Mouse (Mus musculus) small intestine, adult 2 months (tissue): ENCODE results near the gene Sorcs2.

Source experiments
- CTCF ChIP-seq: fragments of 200-500 bp; IDR thresholded peaks from 2 replicates; pipeline ENCODE4 v1.5.1; 2012; ENCODE audit warnings: low read depth, mild to moderate bottlenecking, control low read depth, inconsistent platforms, low read length, moderate library complexity, mixed read lengths; ENCODE audit not compliant: insufficient replicate concordance, insufficient read length; ENCODE audit errors: extremely low read depth
- POLR2A ChIP-seq: fragments of 200-500 bp; IDR thresholded peaks from 2 replicates; pipeline ENCODE4 v1.6.1; 2012; ENCODE audit warnings: low read depth, mild to moderate bottlenecking, control low read depth, inconsistent platforms, low read length, moderate library complexity

- TF ChIP-seq CTCF (no peak), POLR2A (no peak)
Observed at GRCm38 (mm10) chr5:36179708-36180107, 218.2 kb downstream of the Sorcs2 start.
